Mouse (Mus musculus) cerebellum, adult 2 months (tissue): Measurements from ENCODE around the gene Car11.

Experiments used
- CTCF ChIP-seq: fragments of 200-500 bp; IDR thresholded peaks from 2 replicates; pipeline ENCODE4 v1.5.1; 2011; ENCODE audit warnings: low read depth, mild to moderate bottlenecking, control low read depth, low read length, moderate library complexity, borderline replicate concordance; ENCODE audit not compliant: insufficient read depth
- POLR2A ChIP-seq: fragments of 200-500 bp; IDR thresholded peaks from 2 replicates; pipeline ENCODE4 v1.6.1; 2011; ENCODE audit warnings: low read length, control low read depth, borderline replicate concordance; ENCODE audit not compliant: insufficient read depth

DNA sequence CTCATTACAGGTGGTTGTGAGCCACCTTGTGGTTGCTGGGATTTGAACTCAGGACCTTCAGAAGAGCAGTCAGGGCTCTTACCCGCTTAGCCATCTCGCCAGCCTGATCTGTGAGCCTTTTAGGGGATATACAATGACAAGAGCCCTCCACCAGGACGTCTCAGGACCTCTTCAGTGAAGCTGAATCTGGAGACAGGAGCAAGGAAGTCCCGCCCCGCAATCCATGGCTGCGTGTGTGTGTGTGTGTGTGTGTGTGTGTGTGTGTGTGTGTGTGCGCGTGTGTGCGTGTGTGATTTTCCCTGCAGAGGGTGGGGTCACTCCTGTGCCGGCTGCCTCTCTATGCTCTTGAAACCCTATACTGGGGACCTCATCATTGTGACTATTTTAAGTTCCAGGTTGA lies 40.2 kb downstream of the Car11 start:
- no peak for TF ChIP-seq POLR2A
- no peak for TF ChIP-seq CTCF
